Mouse (Mus musculus) frontal cortex, postnatal 25 days (tissue): ENCODE data around the gene Kalrn.

ENCODE experiments used
- DNase-seq, 2 experiments: peaks; one replicate each; pipeline ENCODE4 v3.0.0; 2022; ENCODE audit warnings: low spot score in 2 of 2

The Kalrn gene

GRCm38 (mm10) chr16:34430131-34430530 is 143.2 kb downstream of the Kalrn start:
- no peak for DNase-seq

- no peak for DNase-seq
Measured at GRCm38 (mm10) chr16:34427654-34428053, 145.7 kb downstream of the Kalrn start.

- no peak for DNase-seq
Measured at GRCm38 (mm10) chr16:34421473-34421872, 151.9 kb downstream of the Kalrn start.

GRCm38 (mm10) chr16:34417966-34418365 is 155.4 kb downstream of the Kalrn start:
- no peak for DNase-seq

- no peak for DNase-seq
Measured at GRCm38 (mm10) chr16:34417383-34417782, 155.9 kb downstream of the Kalrn start.

- DNase-seq: no peak
Measured at GRCm38 (mm10) chr16:34414581-34414980, 158.8 kb downstream of the Kalrn start.

- DNase-seq: no peak
Measured at GRCm38 (mm10) chr16:34413868-34414333, 159.4 kb downstream of the Kalrn start.

- DNase-seq: no peak
Measured at GRCm38 (mm10) chr16:34407036-34407435, 166.3 kb downstream of the Kalrn start.

GRCm38 (mm10) chr16:34405094-34405493 is 168.2 kb downstream of the Kalrn start:
- no peak for DNase-seq

GRCm38 (mm10) chr16:34401216-34401615 is 172.1 kb downstream of the Kalrn start:
- no peak for DNase-seq

- DNase-seq: no peak
Measured at GRCm38 (mm10) chr16:34400102-34400728, 173.1 kb downstream of the Kalrn start.

- DNase-seq: no peak
Measured at GRCm38 (mm10) chr16:34395221-34395811, 178.0 kb downstream of the Kalrn start.

GRCm38 (mm10) chr16:34389520-34390271 is 183.6 kb downstream of the Kalrn start:
- DNase-seq: no peak

- no peak for DNase-seq
Measured at GRCm38 (mm10) chr16:34388871-34389270, 184.5 kb downstream of the Kalrn start.

- no peak for DNase-seq
Measured at GRCm38 (mm10) chr16:34385065-34385464, 188.3 kb downstream of the Kalrn start.

- DNase-seq: no peak
Measured at GRCm38 (mm10) chr16:34382992-34383391, 190.3 kb downstream of the Kalrn start.

- DNase-seq: no peak
Measured at GRCm38 (mm10) chr16:34376166-34376857, 197.0 kb downstream of the Kalrn start.

GRCm38 (mm10) chr16:34373519-34373918 is 199.8 kb downstream of the Kalrn start:
- no peak for DNase-seq

- no peak for DNase-seq
Measured at GRCm38 (mm10) chr16:34372103-34372741, 201.1 kb downstream of the Kalrn start.

- no peak for DNase-seq
Measured at GRCm38 (mm10) chr16:34359206-34359605, 214.1 kb downstream of the Kalrn start.

GRCm38 (mm10) chr16:34355547-34355946 is 217.8 kb downstream of the Kalrn start:
- DNase-seq: no peak

GRCm38 (mm10) chr16:34354042-34354441 is 219.3 kb downstream of the Kalrn start:
- DNase-seq: no peak
